Mouse (Mus musculus): ENCODE results near the gene Nfe2. TPM values are rescaled to one million over a fixed set of nuclear protein-coding genes. Genes with fewer than 3 reads are reported as not detected.
A peak's percentile ranks its signal among the peaks of the same experiment; 100 is the strongest.

The Nfe2 gene
- polyA plus RNA-seq, 1 experiment from 2014 or later, result 1.1 TPM

DNA sequence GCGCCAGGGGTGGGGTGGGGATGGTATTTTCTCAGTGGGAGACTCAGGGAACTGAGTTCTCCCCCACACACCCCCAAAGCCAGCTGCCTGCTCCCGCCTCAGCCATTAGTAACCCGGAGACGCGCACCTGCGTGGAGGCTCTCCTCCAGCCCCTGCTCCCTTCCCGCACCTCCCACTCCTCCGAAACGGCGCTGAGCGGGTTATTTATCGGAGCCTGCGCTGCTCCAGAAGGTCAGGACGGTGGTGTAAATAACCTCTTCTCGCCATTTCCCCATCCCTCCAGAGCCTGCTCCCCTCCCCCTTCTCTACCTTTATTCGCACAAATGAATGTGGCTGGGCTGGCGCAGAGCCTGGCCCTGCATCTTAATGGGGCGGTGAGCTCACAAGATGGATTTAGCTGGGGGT is 41.9 kb upstream of the Nfe2 start:
- peaks cover 97% of the 10 kb centered on the region for H3K4me1 ChIP-seq (replicated peaks)
- peak overlapping the region; percentile 49 for H3K4me2 ChIP-seq
- H3K27me3 ChIP-seq, result no peaks in the 10 kb centered on the region
- peak overlapping the region; percentile 24 for H3K4me3 ChIP-seq
- peak overlapping the region; percentile 67 for H3K9ac ChIP-seq
- ATAC-seq (ENCODE audit: low FRiP score), result peak; percentile 73
- H3K36me3 ChIP-seq, result peaks cover 7% of the 10 kb centered on the region; the same call in 1 of the 2 replicates
- H3K27ac ChIP-seq, result peak overlapping the region; percentile 100
- H3K9me3 ChIP-seq, result no peaks in the 10 kb centered on the region
- WGBS, result 2% methylated on average over 18 of the region's 18 CpGs

DNA sequence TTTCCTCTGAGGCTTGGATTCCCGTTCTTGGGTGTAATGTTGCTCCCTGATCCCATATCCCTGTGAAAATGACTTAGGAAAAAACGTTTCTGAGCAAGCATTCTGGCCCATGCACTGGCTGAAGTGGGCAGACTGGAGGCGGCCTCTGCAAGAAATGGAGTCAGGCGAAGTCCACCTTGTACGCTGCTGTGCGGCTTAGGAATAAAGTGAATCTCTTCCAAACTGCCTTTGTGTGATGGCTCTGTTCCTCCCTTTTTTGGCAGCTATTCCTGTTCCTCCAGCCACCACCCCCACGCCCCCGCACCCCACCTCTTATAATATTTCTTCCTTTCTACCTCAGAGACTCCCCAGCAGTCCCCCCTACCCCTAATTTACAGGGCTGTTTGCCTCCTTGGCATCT is 41.4 kb upstream of the Nfe2 start:
- H3K9ac ChIP-seq, result peak overlapping the region; percentile 67
- H3K36me3 ChIP-seq, result peaks cover 7% of the 10 kb centered on the region; the same call in 1 of the 2 replicates
- peak; percentile 11 for ATAC-seq (ENCODE audit: low FRiP score)
- H3K9me3 ChIP-seq, result no peaks in the 10 kb centered on the region
- 22% methylated on average over 8 of the region's 8 CpGs for WGBS
- H3K4me2 ChIP-seq, result peak overlapping the region; percentile 49
- H3K27me3 ChIP-seq, result no peaks in the 10 kb centered on the region
- peaks cover 95% of the 10 kb centered on the region for H3K4me1 ChIP-seq (replicated peaks)
- H3K4me3 ChIP-seq, result peak overlapping the region; percentile 24
- H3K27ac ChIP-seq, result peak overlapping the region; percentile 100

GRCm38 (mm10) chr15:103298861-103299616 is 40.8 kb upstream of the Nfe2 start:
- no peak for ATAC-seq (ENCODE audit: low FRiP score)
- Histone ChIP-seq H3K36me3 (peaks cover 7% of the 10 kb centered on the region; the same call in 1 of the 2 replicates), H3K27ac (peak overlapping the region; percentile 100), H3K4me1 (replicated peaks) (peaks cover 89% of the 10 kb centered on the region), H3K27me3 (no peaks in the 10 kb centered on the region), H3K4me3 (no peak overlapping the region), H3K9me3 (no peaks in the 10 kb centered on the region), H3K4me2 (peak overlapping the region; percentile 49), H3K9ac (peak overlapping the region; percentile 67)
- 71% methylated on average over 5 of the region's 5 CpGs for WGBS

DNA sequence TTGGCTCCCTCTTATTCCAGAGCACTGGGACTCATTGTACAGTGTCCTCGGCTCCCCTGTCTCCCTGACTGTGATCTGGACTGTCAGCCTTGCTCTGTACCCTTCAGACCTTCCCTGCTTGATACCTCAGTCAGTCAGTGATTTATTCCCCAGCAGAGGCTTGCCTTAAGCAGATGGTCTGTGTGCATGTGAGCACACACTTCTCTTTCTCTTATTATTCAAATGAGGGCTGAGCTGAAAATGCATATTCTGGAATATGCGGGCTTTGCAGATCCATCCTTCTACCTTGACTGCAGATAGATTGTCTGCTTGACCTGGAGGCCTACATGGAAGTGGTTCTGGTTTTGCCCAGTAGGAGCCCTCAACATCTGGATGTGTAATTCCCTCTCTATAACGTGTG is 39.8 kb upstream of the Nfe2 start:
- H3K9ac ChIP-seq, result peak overlapping the region; percentile 39; the same call in 1 of the 2 replicates
- H3K36me3 ChIP-seq, result peaks cover 17% of the 10 kb centered on the region
- H3K4me1 ChIP-seq (replicated peaks), result peaks cover 79% of the 10 kb centered on the region
- no peaks in the 10 kb centered on the region for H3K9me3 ChIP-seq
- ATAC-seq (ENCODE audit: low FRiP score), result no peak
- no peak overlapping the region for H3K4me2 ChIP-seq
- 33% methylated on average over 3 of the region's 3 CpGs for whole genome bisulfite sequencing
- H3K27ac ChIP-seq, result peak overlapping the region; percentile 100
- no peaks in the 10 kb centered on the region for H3K27me3 ChIP-seq
- H3K4me3 ChIP-seq, result no peak overlapping the region

GRCm38 (mm10) chr15:103297313-103297712 is 39.1 kb upstream of the Nfe2 start:
- Histone ChIP-seq H3K27me3 (no peaks in the 10 kb centered on the region), H3K4me1 (replicated peaks) (peaks cover 72% of the 10 kb centered on the region), H3K9ac (peak overlapping the region; percentile 39; the same call in 1 of the 2 replicates), H3K9me3 (no peaks in the 10 kb centered on the region), H3K4me3 (no peak overlapping the region), H3K36me3 (peaks cover 24% of the 10 kb centered on the region), H3K4me2 (no peak overlapping the region), H3K27ac (peak overlapping the region; percentile 100)
- ATAC-seq (ENCODE audit: low FRiP score), result no peak
- 25% methylated on average over 6 of the region's 6 CpGs for whole genome bisulfite sequencing

GRCm38 (mm10) chr15:103295851-103296250 is 37.6 kb upstream of the Nfe2 start:
- Histone ChIP-seq H3K27ac (peak overlapping the region; percentile 100), H3K4me2 (no peak overlapping the region), H3K9ac (peak overlapping the region; percentile 35; the same call in 1 of the 2 replicates), H3K4me1 (replicated peaks) (peaks cover 63% of the 10 kb centered on the region), H3K9me3 (no peaks in the 10 kb centered on the region), H3K4me3 (no peak overlapping the region), H3K27me3 (no peaks in the 10 kb centered on the region), H3K36me3 (peaks cover 37% of the 10 kb centered on the region)
- WGBS, result 10% methylated on average over 5 of the region's 5 CpGs
- ATAC-seq (ENCODE audit: low FRiP score), result no peak

DNA sequence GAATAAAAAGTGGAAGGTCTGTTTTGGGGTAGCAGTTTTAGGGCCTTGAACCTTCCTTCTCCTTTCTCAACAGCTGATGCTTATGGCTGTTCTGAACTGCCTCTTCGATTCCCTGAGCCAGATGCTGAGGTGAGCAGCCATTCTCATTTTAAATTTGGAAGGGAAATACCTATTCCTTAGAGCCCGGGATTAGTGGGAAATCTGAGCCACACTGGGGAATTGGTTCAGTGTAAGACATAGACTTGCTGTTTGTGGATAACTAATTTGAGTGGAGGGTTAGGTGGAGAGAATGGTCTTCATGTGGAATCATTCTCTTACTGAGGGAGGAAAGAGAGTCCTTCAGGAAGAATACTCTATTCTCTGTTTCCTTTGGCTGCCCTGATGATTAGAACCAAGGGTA is 36.4 kb upstream of the Nfe2 start:
- 71% methylated on average over 2 of the region's 2 CpGs for WGBS
- peaks cover 61% of the 10 kb centered on the region for H3K4me1 ChIP-seq (replicated peaks)
- H3K9ac ChIP-seq, result no peak overlapping the region
- no peak overlapping the region for H3K27ac ChIP-seq
- H3K4me3 ChIP-seq, result no peak overlapping the region
- H3K4me2 ChIP-seq, result no peak overlapping the region
- no peaks in the 10 kb centered on the region for H3K9me3 ChIP-seq
- H3K27me3 ChIP-seq, result no peaks in the 10 kb centered on the region
- no peak for ATAC-seq (ENCODE audit: low FRiP score)
- peaks cover 42% of the 10 kb centered on the region for H3K36me3 ChIP-seq

- H3K9me3 ChIP-seq, result no peaks in the 10 kb centered on the region
- no peaks in the 10 kb centered on the region for H3K27me3 ChIP-seq
- no peak overlapping the region for H3K4me3 ChIP-seq
- WGBS, result 99% methylated on average over 2 of the region's 2 CpGs
- peaks cover 42% of the 10 kb centered on the region for H3K36me3 ChIP-seq
- ATAC-seq (ENCODE audit: low FRiP score), result no peak
- no peak overlapping the region for H3K27ac ChIP-seq
- peaks cover 59% of the 10 kb centered on the region for H3K4me1 ChIP-seq (replicated peaks)
- no peak overlapping the region for H3K9ac ChIP-seq
- no peak overlapping the region for H3K4me2 ChIP-seq
Measured at GRCm38 (mm10) chr15:103293375-103293774, 35.2 kb upstream of the Nfe2 start.

DNA sequence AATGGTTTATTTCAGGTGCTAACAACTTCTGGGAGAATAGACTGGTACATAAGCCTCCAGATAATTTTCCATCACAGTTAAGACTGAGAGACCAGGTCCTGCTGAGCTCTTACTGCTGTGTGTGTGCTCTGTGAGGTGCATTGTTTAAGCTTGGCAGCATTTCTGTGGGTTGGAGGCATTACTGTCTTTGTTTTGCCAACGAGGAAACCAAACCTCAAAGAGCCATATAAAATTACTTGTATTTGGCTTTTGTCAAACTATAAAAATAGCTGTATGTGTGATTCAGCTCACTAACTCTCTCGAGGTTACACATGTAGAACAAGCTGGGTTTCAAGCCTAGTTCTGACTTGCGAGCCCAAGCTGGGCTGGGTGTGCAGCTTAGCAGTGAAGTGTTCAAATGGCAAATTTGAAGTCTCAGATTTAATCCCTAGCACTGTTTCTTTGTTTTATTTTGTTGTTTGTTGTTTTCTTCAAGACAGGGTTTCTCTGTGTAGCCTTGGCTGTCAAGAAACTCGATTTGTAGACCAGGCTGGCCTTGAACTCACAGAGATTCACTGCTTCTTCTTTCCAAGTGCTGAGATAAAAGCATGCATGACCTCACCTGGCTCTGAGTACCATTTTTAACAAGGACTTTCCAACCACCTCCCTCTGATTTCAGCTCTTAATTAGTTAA is 34.6 kb upstream of the Nfe2 start:
- no peak overlapping the region for H3K4me2 ChIP-seq
- no peaks in the 10 kb centered on the region for H3K27me3 ChIP-seq
- H3K36me3 ChIP-seq, result peaks cover 42% of the 10 kb centered on the region
- 83% methylated on average over 4 of the region's 4 CpGs for WGBS
- H3K4me3 ChIP-seq, result no peak overlapping the region
- H3K9me3 ChIP-seq, result no peaks in the 10 kb centered on the region
- ATAC-seq (ENCODE audit: low FRiP score), result no peak
- no peak overlapping the region for H3K9ac ChIP-seq
- peaks cover 53% of the 10 kb centered on the region for H3K4me1 ChIP-seq (replicated peaks)
- H3K27ac ChIP-seq, result peak overlapping the region; percentile 30; the same call in 1 of the 2 replicates

DNA sequence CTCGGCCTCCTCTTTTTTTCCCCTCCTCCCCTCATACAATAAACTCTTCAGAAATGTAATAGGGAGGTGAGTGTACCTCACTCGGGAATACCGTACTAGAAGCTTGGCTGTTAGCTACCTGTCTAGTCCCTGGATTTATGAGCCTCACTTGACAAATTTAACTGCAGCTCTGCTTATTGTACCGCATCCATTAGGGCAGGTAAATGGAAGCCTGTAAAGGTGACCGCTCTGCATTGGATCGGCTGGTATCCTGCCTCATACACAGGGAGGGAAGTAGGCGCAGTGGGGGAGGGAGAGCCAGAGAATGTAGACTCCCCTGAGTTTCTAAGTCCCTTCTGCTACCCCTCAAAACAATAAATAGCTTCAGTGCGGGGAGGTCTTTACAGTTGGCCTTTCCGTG is 32.6 kb upstream of the Nfe2 start:
- H3K9me3 ChIP-seq, result no peaks in the 10 kb centered on the region
- peaks cover 37% of the 10 kb centered on the region for H3K4me1 ChIP-seq (replicated peaks)
- ATAC-seq (ENCODE audit: low FRiP score), result peak; percentile 47; the same call in 1 of the 2 replicates
- no peaks in the 10 kb centered on the region for H3K27me3 ChIP-seq
- H3K27ac ChIP-seq, result peak overlapping the region; percentile 70
- no peak overlapping the region for H3K4me3 ChIP-seq
- H3K36me3 ChIP-seq, result peaks cover 43% of the 10 kb centered on the region
- 83% methylated on average over 9 of the region's 9 CpGs for WGBS
- H3K9ac ChIP-seq, result peak overlapping the region; percentile 13; the same call in 1 of the 2 replicates
- no peak overlapping the region for H3K4me2 ChIP-seq

DNA sequence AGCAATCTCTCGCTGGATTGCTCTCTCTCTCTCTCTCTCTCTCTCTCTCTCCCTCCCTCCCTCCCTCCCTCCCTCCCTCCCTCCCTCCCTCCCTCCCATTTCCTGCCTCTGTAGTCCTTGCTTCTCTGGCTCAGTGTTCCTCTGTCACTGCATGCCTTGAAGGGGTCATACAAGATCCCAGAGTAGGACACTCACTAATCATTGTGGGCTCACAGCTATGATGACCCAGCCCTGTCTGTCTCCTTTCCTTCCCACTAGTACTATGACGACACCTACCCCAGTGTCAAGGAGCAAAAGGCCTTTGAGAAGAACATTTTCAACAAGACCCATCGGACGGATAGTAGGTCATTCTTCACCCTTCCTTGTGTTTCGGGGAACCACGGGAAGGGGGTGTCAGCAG is 32.2 kb upstream of the Nfe2 start:
- H3K4me2 ChIP-seq, result no peak overlapping the region
- H3K9me3 ChIP-seq, result no peaks in the 10 kb centered on the region
- H3K36me3 ChIP-seq, result peaks cover 41% of the 10 kb centered on the region
- 68% methylated on average over 6 of the region's 6 CpGs for WGBS
- H3K4me1 ChIP-seq (replicated peaks), result peaks cover 37% of the 10 kb centered on the region
- peak overlapping the region; percentile 84 for H3K27ac ChIP-seq
- H3K9ac ChIP-seq, result 0 out of 2 replicates have a peak overlapping the region, but pooled peaks have one; percentile 13
- 0 out of 2 replicates have a peak, but pooled peaks have one; percentile 16 for ATAC-seq (ENCODE audit: low FRiP score)
- H3K27me3 ChIP-seq, result no peaks in the 10 kb centered on the region
- H3K4me3 ChIP-seq, result no peak overlapping the region

GRCm38 (mm10) chr15:103289600-103289999 is 31.4 kb upstream of the Nfe2 start:
- ATAC-seq (ENCODE audit: low FRiP score), result no peak
- H3K27ac ChIP-seq, result peak overlapping the region; percentile 84
- WGBS, result 36% methylated on average over 5 of the region's 5 CpGs

More at GRCm38 (mm10) chr15:103289600-103289999, 31.4 kb upstream of the Nfe2 start:
- H3K9me3 ChIP-seq, result no peaks in the 10 kb centered on the region
- H3K36me3 ChIP-seq, result peaks cover 39% of the 10 kb centered on the region
- H3K4me1 ChIP-seq (replicated peaks), result peaks cover 42% of the 10 kb centered on the region
- no peak overlapping the region for H3K4me3 ChIP-seq
- H3K9ac ChIP-seq, result peak overlapping the region; percentile 36
- H3K27me3 ChIP-seq, result no peaks in the 10 kb centered on the region
- H3K4me2 ChIP-seq, result no peak overlapping the region

Data from hindbrain, embryonic 13.5 days (tissue).